Mouse (Mus musculus) intestine, embryonic 16.5 days (tissue): ENCODE measurements around the gene Cpox. TPM values are rescaled to one million over a fixed set of nuclear protein-coding genes. Genes with fewer than 3 reads are reported as not detected.

ENCODE experiments used
- ATAC-seq: fragments of 200-750 bp; cut with Nextera tagmentation; 2 replicates; pipeline ENCODE4 v1.8.0; 2017; ENCODE audit warnings: moderate TSS enrichment, moderate library complexity
- H3K27ac ChIP-seq: fragments of 300-500 bp; sonication (generic); 2 replicates; pipeline ENCODE4 v1.5.1; 2014; ENCODE audit warnings: mild to moderate bottlenecking, low read length
- H3K27me3 ChIP-seq: fragments of 300-500 bp; sonication (generic); replicated peaks from 2 replicates; pipeline ENCODE4 v1.6.1; 2014; ENCODE audit warnings: low read length, control low read depth, mixed read lengths; ENCODE audit not compliant: control insufficient read depth, insufficient read depth
- H3K36me3 ChIP-seq: fragments of 300-500 bp; sonication (generic); 2 replicates; pipeline ENCODE4 v1.6.1; 2014; ENCODE audit warnings: low read length, control low read depth; ENCODE audit not compliant: control insufficient read depth, insufficient read depth
- H3K4me1 ChIP-seq: fragments of 300-500 bp; sonication (generic); 2 replicates; pipeline ENCODE4 v1.6.1; 2014; ENCODE audit warnings: low read length, control low read depth, mixed read lengths; ENCODE audit not compliant: control insufficient read depth, insufficient read depth
- H3K4me2 ChIP-seq: fragments of 300-500 bp; sonication (generic); 2 replicates; pipeline ENCODE4 v1.6.1; 2014; ENCODE audit warnings: low read depth, low read length, control low read depth
- H3K4me3 ChIP-seq: fragments of 300-500 bp; sonication (generic); 2 replicates; pipeline ENCODE4 v1.5.1; 2014; ENCODE audit warnings: mild to moderate bottlenecking, low read length
- H3K9ac ChIP-seq: fragments of 300-500 bp; sonication (generic); 2 replicates; pipeline ENCODE4 v1.6.1; 2014; ENCODE audit warnings: low read depth, low read length
- H3K9me3 ChIP-seq: fragments of 300-500 bp; sonication (generic); 2 replicates; pipeline ENCODE4 v1.6.1; 2016; ENCODE audit warnings: low read length, control low read depth; ENCODE audit not compliant: control insufficient read depth
- WGBS: fragments of 180-500 bp; shearing (Covaris S2); extraction: QIAGEN DNeasy Blood & Tissue Kit; methylation state at CpG from one replicate; pipeline ENCODE4 v1.1.7; 2014; 5-methylcytosine and 5-hydroxymethylcytosine counted together
- polyA plus RNA-seq: library from polyadenylated mRNA; unstranded; fragments of >200 nt; fragmentation: Nextera tagmentation; extraction: Ambion mirVana; gene quantifications from 2 replicates; pipeline ENCODE4 v1.2.1, GENCODE M21; 2015

Gene Cpox
- polyA plus RNA-seq, 1 experiment from 2014 or later: 60.6 TPM

- H3K9ac ChIP-seq: no peak overlapping the region
- 78% methylated on average over 4 of the region's 4 CpGs for WGBS
- H3K27me3 ChIP-seq: no peaks in the 10 kb centered on the region
- no peaks in the 10 kb centered on the region for H3K36me3 ChIP-seq
- no peak overlapping the region for H3K4me3 ChIP-seq
- no peak overlapping the region for H3K27ac ChIP-seq
- H3K4me2 ChIP-seq: no peak overlapping the region
- no peaks in the 10 kb centered on the region for H3K4me1 ChIP-seq
- H3K9me3 ChIP-seq: no peaks in the 10 kb centered on the region
- no peak for ATAC-seq
These were observed 32.6 kb upstream of the Cpox start for GRCm38 (mm10) chr16:58637448-58637847.

GRCm38 (mm10) chr16:58638016-58638415 is 32.1 kb upstream of the Cpox start:
- Histone ChIP-seq H3K4me3 (no peak overlapping the region), H3K27me3 (no peaks in the 10 kb centered on the region), H3K27ac (no peak overlapping the region), H3K4me2 (no peak overlapping the region), H3K36me3 (no peaks in the 10 kb centered on the region), H3K4me1 (no peaks in the 10 kb centered on the region), H3K9ac (no peak overlapping the region), H3K9me3 (no peaks in the 10 kb centered on the region)
- ATAC-seq: no peak
- 80% methylated on average over 7 of the region's 7 CpGs for WGBS

DNA sequence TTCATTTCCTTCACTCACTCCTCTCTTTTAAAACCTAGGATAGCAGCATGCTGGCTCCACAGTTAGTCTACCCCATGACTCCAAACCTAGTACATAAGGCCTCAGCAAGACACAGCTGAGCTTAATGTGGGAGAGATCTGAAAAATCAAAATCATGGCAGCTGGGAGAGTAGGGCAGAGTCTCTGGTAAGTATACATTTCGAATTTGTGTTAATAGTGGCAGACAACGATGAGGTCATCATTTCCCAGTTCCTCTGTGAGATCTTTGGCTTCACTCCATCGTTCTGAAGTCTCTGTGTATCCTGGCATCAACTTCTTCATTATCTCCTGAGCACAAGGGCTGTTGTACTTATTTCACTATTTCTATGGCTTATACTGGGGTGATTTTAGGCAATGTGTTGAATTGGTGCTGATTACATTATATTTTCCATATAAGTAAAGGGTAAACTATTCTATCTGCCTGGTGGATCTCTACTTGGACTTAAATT is 31.4 kb upstream of the Cpox start, which contains the start of gene E330017A01Rik:
Gene E330017A01Rik (minus strand): TSS at position 51 of the 487 bp plus-strand sequence.
- Histone ChIP-seq H3K4me1 (no peaks in the 10 kb centered on the region), H3K27ac (no peak within 1 kb of the TSS), H3K4me3 (no peak within 1 kb of the TSS), H3K9ac (no peak within 1 kb of the TSS), H3K9me3 (no peaks in the 10 kb centered on the region), H3K4me2 (no peak within 1 kb of the TSS), H3K36me3 (no peaks in the 10 kb centered on the region), H3K27me3 (no peaks in the 10 kb centered on the region)
- no peak for ATAC-seq
- WGBS: 62% methylated on average over 3 of the region's 3 CpGs

DNA sequence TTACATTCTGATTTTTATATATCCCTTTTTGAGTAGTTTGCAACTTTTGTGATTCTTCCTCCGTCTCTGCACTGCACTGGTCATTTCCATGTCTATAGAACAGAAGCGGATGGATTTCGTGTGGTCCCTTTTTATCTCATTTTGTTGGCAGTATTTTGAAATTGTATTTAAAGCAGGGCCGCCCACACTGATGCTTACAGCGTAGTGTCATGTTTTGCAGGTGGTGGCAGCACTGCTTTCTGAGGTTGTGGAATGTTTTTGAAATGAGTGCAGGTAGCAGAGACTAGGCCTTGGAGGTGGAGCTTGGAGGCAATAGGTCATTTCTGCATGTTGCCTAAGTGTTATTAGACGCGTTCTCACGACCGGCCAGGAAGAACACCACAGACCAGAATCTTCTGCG is 20.1 kb upstream of the Cpox start:
- Histone ChIP-seq H3K27me3 (no peaks in the 10 kb centered on the region), H3K27ac (no peak overlapping the region), H3K4me1 (no peaks in the 10 kb centered on the region), H3K9ac (no peak overlapping the region), H3K36me3 (no peaks in the 10 kb centered on the region), H3K4me3 (no peak overlapping the region), H3K9me3 (no peaks in the 10 kb centered on the region), H3K4me2 (no peak overlapping the region)
- no peak for ATAC-seq
- 95% methylated on average over 10 of the region's 10 CpGs for WGBS

- Histone ChIP-seq H3K9me3 (no peaks in the 10 kb centered on the region), H3K9ac (no peak overlapping the region), H3K4me3 (no peak overlapping the region), H3K4me1 (no peaks in the 10 kb centered on the region), H3K4me2 (no peak overlapping the region), H3K36me3 (no peaks in the 10 kb centered on the region), H3K27ac (no peak overlapping the region), H3K27me3 (no peaks in the 10 kb centered on the region)
- ATAC-seq: no peak
These were observed 14.3 kb upstream of the Cpox start for GRCm38 (mm10) chr16:58655751-58656150.

- H3K9ac ChIP-seq: no peak overlapping the region
- no peak overlapping the region for H3K4me2 ChIP-seq
- H3K4me1 ChIP-seq: no peaks in the 10 kb centered on the region
- H3K27ac ChIP-seq: no peak overlapping the region
- no peaks in the 10 kb centered on the region for H3K9me3 ChIP-seq
- no peaks in the 10 kb centered on the region for H3K36me3 ChIP-seq
- no peaks in the 10 kb centered on the region for H3K27me3 ChIP-seq
- WGBS: 85% methylated on average over 4 of the region's 4 CpGs
- no peak for ATAC-seq
- no peak overlapping the region for H3K4me3 ChIP-seq
These were observed 13.6 kb upstream of the Cpox start for GRCm38 (mm10) chr16:58656526-58656925.

DNA sequence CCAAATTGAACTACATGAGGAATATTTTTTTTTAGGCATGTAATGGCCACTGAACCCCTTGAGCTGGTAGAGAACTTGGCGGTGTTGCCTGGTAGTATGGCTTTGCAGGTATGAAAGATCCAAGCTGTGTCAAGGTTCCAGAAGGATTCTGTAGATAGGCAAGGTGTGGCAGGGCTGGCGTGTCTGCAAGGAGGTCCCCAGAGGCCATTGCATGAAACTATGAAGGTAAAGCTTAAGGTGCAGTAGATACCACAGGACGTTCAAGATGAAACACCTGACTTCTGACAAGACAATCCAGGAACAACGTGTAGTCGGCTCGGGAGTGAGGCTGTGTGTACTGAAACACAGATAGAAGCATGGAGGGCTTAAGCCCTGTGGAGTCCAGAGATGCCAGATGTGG is 11.4 kb upstream of the Cpox start:
- WGBS: 85% methylated on average over 6 of the region's 6 CpGs
- Histone ChIP-seq H3K4me2 (no peak overlapping the region), H3K9ac (no peak overlapping the region), H3K9me3 (no peaks in the 10 kb centered on the region), H3K4me3 (no peak overlapping the region), H3K27me3 (no peaks in the 10 kb centered on the region), H3K4me1 (no peaks in the 10 kb centered on the region), H3K36me3 (no peaks in the 10 kb centered on the region), H3K27ac (no peak overlapping the region)
- peak; percentile 21; the same call in 1 of the 2 replicates for ATAC-seq

GRCm38 (mm10) chr16:58661826-58662225 is 8.3 kb upstream of the Cpox start:
- Histone ChIP-seq H3K9ac (no peak overlapping the region), H3K4me1 (no peaks in the 10 kb centered on the region), H3K9me3 (no peaks in the 10 kb centered on the region), H3K4me3 (no peak overlapping the region), H3K27ac (no peak overlapping the region), H3K4me2 (no peak overlapping the region), H3K27me3 (no peaks in the 10 kb centered on the region), H3K36me3 (no peaks in the 10 kb centered on the region)
- WGBS: 79% methylated on average over 5 of the region's 5 CpGs
- ATAC-seq: peak; percentile 70

- Histone ChIP-seq H3K27me3 (no peaks in the 10 kb centered on the region), H3K36me3 (no peaks in the 10 kb centered on the region), H3K4me3 (no peak overlapping the region), H3K4me2 (no peak overlapping the region), H3K9ac (no peak overlapping the region), H3K4me1 (no peaks in the 10 kb centered on the region), H3K27ac (no peak overlapping the region), H3K9me3 (no peaks in the 10 kb centered on the region)
- ATAC-seq: no peak; the same call in 1 of the 2 replicates
These were observed 7.8 kb upstream of the Cpox start for GRCm38 (mm10) chr16:58662287-58662791.

DNA sequence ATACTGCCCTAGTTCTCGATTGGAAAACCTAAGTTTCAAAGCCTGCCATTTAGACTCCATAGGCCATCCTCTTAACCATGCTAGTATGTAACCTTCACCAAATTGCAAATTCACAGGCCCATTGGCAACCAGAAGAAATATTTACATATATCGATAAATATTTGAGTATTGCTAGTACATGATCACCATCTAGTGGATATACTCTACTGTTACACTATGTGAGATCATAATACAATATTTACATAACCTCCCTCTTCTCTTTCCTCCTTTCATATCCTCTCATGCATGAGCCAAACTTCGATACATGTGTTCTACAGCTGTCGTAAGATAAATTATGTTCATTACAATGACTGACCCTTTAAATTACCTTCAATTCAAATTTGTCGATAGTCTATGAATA is 7.1 kb upstream of the Cpox start:
- Histone ChIP-seq H3K36me3 (no peaks in the 10 kb centered on the region), H3K27me3 (no peaks in the 10 kb centered on the region), H3K9ac (no peak overlapping the region), H3K4me3 (no peak overlapping the region), H3K4me2 (no peak overlapping the region), H3K4me1 (no peaks in the 10 kb centered on the region), H3K9me3 (no peaks in the 10 kb centered on the region), H3K27ac (no peak overlapping the region)
- ATAC-seq: no peak
- WGBS: 56% methylated on average over 5 of the region's 5 CpGs
